Mouse (Mus musculus) adrenal gland, adult 18-20 months (tissue): ENCODE measurements around the gene Lsamp. TPM values are rescaled to one million over a fixed set of nuclear protein-coding genes. Genes with fewer than 3 reads are reported as not detected.

ENCODE experiments used
- DNase-seq, 2 experiments: peaks; one replicate each; pipeline ENCODE4 v3.0.0; 2021 to 2022; ENCODE audit warnings: low spot score in 2 of 2
- total RNA-seq, 2 experiments: library from RNA; stranded (reverse); gene quantifications; 1 replicate in 1 of 2; 2 replicates in 1 of 2; pipeline ENCODE4 v1.2.3; 2021

The Lsamp gene
- total RNA-seq, 2 experiments from 2014 or later, result 5.9 to 9.4 TPM

DNA sequence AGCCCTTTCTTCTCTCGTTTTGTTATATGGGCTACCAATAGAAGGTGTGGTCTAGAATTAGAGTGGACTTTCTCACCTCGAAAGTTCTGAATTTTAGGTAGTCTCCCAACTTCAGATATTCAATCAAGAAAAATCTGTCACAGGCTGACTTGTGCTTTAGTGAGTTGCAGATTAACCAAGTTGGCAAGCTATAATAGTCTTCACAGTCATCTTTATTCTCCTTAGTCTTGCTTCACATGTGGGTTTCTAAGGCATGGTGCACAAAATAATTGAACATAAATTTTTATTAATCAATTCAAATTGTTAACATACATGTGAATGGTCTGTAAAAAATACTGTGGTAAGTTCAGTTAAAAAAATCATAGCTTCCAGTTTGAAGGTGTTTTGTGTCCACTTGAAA lies 930.0 kb downstream of the Lsamp start:
- DNase-seq, result no peak

DNA sequence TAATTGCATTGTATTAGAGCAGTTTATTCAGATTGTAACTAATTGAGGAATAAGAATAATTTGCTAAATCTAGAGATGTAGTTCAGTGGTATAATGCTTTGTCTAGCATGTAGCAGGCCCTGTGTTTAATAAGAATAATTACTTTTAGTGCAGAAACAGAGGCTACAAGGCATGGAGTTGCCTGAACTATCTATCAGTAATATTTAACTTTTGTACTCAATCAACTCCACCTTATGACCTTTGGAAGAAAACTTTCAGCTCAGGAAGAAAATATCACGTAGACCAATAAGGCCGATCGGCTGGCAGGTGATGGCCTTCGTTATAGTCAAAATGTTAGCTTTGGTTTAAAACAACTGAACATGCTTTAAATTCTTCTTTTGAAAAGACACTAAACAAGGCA lies 946.4 kb downstream of the Lsamp start:
- no peak for DNase-seq

DNA sequence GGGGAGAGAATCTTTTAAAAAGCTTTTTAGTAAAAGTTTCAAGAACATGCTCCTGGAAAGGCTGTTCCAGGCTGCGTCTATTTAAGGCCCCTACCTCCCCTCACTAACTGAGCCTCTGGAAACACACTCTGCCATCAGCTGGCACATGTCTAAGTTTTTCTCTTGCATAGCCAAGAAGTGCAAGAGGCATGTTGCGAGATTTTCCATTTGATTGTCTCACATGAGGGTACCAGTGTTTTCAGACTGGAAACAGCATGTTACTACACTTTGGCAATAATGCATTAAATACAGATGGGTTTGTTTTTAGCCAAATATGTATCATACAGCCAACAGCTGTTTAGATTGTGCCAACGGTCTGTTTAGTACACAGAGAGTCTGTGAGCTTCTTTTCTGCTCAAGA lies 958.1 kb downstream of the Lsamp start:
- DNase-seq, result no peak

DNA sequence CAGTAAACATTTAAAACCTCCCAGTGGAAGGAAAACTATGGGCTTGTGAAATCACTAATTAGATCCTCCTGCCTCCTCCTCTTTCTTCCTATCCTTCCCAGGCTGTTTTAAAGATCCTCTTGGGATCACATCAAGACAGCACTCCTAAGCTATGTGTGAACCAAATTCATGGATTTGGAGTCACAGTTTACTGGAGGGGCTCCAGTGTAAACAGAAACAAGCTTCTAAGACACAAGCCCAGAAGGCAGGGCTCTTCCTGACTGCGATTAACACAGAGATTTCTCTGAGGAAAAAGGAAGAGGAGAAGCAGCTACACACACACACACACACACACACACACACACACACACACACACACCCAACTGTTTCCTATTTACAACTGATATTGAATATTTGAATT lies 961.7 kb downstream of the Lsamp start:
- DNase-seq, result no peak

DNA sequence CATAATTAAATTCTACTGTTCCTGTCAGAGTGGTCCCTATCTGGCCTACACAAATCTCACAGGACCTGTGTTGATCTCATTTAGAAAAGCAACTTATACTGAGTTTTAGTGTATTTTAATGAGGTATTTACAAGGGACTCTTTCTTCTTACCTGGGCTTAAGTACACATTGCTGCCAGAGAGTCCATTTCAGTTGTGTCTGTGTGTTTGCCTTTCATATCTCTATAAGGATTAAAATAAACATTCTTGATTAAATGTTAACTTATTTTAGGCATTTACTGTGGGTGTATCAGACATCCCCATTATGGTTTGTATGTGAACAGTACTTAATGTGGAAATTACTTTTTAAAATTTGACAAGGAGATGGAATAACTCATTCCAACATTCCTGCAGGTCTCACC lies 963.9 kb downstream of the Lsamp start:
- no peak for DNase-seq

DNA sequence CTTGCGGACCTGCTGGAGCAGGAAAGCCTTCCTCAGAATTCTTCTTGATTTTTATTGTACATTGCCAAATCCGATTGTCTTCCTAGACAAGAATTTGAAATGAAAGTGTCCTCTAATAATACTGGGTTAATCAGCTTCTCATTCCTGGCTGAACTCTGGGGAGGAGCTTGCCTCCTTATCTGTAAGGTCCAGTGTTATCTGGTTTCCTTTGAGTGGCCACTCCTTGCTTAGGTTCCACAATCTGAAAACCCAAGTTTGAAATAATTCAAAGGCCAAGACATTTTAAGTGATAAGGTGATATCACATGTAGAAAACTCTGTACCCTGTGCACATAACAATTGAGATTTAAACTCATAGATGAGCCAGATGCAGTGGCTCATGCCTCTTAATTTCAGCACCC lies 975.0 kb downstream of the Lsamp start:
- no peak for DNase-seq

DNA sequence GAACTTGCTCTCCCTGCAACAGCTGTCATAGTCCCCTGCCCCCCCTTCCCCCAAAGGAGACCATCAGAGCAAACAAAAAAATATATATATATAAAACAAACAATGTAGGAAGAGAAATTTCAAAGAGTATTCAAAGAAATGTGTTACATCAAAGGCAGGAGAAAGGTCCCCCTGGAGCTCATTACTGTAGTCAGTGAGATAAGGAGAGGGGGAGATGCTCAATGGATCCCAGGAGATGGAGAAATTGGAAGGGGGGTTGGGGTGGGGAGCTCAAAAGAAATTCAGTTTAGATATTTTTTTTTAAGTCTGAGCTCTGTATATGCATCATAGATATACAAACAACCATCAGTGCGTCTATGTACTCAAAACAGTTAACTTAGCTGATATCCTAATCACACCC lies 976.4 kb downstream of the Lsamp start:
- no peak for DNase-seq

DNA sequence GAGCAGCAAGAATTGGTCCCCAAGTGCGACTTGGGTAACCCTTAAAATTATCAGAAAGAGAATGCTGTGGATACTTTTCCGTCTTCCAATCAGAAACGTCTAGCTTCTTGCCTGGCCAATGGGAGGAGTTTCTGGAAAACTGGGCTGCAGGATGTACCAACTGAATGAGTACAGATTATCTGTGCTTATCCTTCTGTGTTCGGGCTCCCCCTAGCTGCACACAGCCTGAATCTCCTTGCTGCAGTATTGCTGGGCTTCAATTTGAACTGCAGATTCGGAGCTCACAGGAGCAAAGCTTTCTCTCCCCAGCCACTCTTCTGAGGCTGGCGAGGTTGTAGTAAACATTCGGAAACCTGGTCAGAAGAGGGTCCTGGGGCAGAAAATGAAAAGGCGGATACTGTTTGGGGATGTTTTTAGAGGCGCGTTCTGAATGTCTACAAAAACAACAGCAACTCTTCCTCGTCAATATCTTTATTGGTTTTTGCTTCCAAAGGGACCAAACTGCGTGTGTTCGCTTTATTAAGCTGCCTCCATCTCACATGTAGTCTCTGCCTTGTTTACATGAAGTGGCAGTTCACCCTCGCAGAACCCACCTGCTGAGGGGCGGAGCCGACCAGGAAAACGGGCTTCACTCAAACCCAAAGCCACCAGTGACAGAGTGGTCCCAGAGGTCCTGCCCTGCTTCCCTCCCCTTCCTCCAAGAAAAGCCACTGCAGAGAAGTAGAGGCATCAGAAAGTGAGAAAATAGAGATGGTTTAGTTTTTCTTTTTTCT lies 984.1 kb downstream of the Lsamp start:
- peak; percentile 43 to 51 for DNase-seq

DNA sequence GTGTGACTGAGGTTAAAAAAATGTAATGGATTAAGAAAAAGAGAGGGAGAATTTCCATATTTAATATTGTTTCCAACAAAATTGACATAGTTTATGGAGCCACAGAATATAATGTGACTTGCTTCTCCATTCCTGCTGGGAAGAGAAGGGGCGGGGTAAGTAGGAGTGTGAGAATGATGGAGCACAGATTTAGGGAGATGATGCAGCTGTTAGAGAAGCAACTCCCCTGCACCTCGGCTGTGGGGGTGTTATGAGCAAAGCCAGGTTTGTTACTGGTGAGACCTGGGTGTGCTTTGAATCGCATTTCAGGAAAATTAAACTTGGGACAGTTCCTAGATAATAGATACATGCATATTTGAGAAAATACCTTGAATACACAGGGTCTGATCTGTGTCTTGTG lies 987.2 kb downstream of the Lsamp start:
- no peak for DNase-seq

DNA sequence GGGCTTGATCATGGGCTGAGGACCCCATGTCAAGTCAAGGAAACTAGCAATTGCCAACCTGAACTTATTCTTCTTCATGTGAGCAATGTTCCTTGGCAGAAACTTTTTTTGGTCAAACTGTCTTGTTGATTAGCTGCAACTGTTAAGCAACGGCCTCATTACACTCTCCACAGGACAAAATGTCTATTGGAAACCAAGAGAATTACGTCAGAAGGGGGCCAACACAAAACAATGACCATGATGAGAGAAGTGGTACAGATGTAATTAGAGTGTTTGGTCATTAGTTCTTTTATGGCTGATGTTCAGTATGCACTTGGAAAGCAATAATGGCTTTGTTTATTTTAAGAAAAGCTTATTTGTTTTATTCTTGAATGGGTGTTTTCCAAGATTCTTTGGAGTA lies 989.9 kb downstream of the Lsamp start:
- no peak for DNase-seq

DNA sequence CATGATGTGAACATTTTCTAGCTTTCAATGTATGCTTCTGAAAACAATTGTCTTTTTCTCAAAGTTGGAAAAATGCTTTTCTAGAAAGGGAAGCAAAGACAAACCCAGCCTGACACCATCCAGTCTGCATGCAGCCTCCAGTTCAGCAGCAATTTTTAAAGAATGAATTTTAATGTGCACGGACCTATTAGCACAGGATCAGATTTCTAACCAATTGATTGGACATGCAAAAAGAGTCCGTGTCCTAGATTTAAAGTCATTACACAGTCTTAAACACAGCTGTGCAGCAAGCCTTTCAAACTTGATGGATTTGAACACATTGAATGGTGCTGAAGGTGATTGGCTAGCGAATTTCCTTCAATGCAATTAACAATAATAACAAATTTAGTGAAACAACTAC lies 998.9 kb downstream of the Lsamp start:
- DNase-seq, result no peak

DNA sequence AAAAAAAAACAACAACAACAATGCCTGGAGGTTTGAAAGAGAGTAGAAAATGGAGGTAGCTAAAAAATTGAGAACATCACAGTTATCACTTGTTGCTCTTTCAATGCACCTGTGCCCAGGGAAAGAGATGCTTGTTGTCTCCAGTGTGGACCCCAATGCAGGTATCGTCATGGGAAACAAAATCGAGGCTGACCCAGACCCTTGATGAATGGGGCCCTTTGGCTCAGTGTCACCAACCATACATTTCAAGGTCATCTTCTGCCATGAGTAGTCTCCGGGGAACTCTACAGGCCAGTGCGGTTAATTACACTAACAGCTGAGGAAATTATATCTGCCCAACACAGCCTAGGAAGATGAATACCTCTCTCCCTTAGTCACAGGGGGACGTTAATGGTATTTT lies 1023.4 kb downstream of the Lsamp start:
- DNase-seq, result no peak

DNA sequence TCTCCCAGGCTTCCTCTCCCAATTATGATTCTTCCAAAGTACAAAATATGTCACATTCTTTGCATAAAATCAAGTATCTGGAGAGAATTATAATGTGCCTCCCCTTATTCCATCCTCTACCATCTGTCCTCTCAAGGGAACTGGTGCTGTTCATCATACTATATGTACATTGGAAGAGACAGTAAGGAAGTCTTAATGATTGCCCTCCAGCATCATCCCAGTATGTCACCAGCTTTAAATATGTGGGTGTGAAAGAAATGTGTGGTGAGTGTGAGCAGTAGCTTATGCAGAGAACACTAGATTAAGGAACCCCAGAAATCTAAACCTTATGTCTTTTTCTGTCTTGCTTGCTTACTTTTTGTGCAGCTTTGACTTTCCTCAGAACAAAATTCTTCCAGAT lies 1050.6 kb downstream of the Lsamp start:
- no peak for DNase-seq

DNA sequence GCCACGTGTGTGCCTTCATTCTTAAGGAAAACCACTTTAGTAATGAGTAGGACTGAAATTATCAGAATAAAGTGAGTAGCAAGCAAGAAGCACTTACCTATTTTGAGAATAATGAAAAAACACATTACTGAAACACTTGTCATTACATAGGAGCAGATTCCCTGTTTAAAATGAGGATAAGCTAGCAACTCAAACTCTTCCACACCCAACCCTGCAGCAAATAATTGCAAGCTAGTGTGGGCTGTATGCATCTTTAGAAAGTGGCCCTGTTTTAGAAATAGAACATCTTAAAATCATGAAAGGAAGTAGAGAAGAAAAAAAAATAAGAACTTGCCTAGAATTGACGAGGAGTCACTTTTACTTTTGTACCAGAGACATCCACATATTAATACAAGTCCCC lies 1057.5 kb downstream of the Lsamp start:
- no peak for DNase-seq

DNA sequence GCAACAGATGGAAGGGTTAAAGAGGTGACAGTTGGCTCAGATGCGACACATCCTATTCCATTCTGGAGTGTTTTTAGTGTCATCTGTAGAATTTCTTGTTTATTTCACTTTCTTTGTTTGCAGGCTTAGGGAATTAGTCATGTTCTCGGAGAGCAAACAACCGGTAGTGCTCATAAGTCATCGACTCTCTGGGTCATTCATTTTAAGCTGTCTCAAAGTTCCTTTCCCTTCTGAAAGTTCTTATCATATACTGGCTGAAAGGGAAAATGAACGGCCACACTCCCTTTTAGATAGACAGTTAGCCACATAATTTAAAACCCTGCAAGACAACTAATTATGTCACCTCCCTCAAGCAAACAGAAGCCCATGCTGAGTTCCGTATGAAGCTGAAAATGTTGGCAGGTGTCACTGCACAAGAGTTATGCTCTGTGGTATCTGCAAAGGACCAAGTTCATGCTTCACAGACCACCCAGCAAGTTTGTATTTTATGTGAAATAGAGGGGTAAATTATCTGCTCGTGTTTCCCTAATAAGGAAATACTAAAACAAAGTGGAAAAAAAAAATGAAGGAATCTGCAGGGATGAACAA lies 1079.2 kb downstream of the Lsamp start:
- DNase-seq, result no peak

DNA sequence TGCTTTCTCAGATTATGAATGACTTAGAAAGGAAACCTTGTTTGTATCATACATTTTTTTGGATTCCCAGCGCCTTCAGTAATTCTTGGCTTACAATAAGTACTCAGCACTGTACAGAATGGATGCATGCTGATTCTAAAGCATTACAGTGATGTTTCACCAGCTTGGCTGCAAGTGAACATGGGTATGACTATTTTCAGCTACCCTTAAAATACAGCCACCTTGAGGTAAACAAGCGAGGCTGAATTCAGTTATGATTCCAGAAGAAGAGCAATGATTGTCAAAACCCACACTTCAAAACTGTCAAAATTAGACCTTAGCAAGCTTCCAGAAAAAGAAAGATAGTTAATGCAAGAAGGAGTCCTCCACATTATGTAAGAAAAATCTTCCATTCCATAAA lies 1089.3 kb downstream of the Lsamp start:
- DNase-seq, result no peak

DNA sequence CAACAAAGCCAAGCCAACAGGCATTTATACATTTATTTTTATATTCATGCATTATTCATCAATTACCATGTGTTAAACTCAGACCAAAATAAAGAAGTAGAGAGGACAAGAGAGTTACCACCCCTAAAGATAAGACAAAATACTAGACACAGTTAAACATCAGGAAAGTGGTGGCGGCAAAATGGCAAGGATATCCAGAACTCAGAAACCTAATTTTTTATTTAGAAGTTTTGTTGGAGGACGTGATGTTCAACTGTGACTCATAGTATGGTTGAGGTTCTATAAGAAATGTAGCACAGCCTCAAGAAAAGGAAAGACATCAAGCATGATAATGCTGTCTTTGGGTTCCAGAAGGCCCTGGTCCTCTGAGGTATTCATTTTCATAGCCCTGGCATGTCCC lies 1104.5 kb downstream of the Lsamp start:
- DNase-seq, result no peak

DNA sequence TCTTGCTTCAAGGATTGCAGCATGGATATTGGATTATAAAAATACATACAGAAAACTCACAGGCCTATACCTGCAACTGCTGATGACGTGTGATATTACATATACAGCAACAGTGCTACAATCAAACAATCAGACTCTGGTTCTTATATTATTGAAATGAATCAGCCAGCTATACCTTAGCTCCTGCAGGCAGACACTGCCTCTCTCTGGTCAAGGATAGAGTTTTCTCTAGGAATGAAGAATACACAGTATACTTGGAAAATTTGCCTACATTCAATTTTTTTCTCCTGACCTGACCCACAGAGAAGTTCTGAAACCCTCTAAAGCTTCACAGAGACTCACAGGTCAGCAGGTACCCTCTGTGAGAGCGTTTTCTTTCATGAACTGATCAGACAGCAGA lies 1105.9 kb downstream of the Lsamp start:
- no peak for DNase-seq

DNA sequence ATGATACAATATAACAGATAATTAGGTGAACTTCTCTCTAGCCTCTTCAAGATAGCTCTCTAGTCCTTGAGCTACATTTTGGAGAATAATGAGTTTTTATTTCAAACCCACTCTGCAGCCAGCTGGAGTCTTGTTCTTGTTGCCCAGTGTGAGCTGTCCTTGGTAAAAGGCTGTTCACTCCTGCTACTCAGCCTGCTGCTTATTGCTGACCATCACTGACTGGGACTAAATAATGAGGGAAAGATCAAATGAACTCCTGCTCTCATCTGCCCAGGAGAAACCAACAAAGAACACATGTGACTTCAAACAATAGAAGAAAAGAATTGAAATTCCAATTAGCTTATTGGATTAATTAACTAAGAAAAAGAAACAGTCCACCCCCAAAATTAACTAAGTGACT lies 1107.1 kb downstream of the Lsamp start:
- no peak for DNase-seq

DNA sequence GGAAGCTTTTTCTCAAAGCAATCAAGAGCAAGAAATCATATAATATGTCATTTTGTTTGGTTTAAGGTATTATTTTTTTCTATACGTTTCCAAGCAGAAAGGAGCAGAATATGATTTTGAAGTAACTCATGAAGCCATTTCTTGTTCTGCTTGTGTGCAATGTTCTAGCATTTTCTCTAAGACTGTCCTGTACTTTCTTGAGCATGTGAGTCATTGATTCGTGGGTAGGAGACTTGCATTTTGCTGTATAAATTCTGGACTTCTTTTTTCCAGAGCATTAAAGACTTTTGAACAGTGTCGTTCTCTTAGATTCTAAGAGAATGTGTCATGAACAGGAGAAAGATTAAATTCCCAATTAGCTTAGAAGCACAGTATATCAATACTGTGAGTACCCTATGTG lies 1118.6 kb downstream of the Lsamp start:
- no peak for DNase-seq

DNA sequence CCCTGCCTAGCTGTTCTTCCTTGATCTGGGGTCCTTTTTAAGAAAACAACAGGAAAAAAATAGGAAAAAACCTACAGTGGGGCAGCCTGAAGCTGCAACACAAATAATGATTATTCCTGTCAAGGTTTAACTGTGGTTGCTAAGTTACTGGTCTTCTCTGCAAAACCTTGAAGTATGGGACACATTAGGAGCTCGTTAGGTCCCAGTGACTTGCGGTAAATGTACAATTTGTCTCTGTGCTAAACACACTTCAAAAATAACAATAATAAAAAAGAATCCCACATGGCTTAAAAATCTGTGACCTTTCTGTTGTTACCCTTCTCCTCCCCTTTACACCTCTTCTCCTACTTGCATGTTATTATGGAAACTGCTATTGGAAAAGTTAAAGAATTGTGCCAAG lies 1140.2 kb downstream of the Lsamp start:
- DNase-seq, result no peak

DNA sequence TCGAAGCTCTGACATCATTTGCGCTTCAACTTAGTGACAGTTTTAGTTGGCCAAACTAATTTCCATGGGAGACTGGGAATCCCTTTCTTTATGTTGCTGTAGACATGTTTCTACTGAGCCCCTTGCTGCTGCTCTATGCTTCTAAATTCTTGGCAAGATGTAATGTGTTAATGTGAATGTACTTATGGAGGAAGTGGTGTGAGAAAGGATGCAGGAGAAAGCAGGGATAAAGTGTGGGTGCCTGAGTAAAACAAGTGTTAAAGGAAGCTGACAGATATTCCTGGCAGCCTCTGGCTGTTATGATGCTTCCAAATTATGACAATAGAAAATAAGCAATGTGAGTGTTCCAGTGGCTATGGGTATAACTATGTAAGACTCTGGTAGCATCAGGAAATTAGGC lies 1140.9 kb downstream of the Lsamp start:
- DNase-seq, result no peak

DNA sequence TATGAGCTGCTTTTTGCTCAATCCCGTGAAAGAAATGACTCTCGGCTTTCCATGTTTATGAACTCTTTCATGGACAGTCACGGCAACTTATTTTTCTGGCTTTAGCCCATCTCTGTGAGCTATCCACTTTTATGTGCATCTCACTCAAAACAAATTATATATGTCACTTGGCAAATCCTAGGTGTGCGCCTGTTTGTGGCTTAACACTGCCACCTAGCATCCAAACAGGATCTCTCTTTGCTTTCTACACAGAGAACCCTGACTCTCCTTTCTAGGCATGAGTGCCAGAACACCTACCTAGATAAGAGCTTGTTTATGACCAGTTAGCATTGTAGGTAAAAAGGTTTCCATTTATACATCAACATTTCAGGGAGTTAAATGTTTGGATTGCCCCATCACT lies 1146.9 kb downstream of the Lsamp start:
- no peak for DNase-seq
